Mouse (Mus musculus): Measurements from ENCODE around the gene Tpi1. TPM values are rescaled to one million over a fixed set of nuclear protein-coding genes. Genes with fewer than 3 reads are reported as not detected.
A peak's percentile ranks its signal among the peaks of the same experiment; 100 is the strongest.
"Not testable (repeated sequence)": the region's sequence is repeated elsewhere in the genome, so short reads cannot be mapped to it uniquely, and the experiment has no call there.

Gene Tpi1
- polyA plus RNA-seq, 1 experiment from 2014 or later: 383 TPM

DNA sequence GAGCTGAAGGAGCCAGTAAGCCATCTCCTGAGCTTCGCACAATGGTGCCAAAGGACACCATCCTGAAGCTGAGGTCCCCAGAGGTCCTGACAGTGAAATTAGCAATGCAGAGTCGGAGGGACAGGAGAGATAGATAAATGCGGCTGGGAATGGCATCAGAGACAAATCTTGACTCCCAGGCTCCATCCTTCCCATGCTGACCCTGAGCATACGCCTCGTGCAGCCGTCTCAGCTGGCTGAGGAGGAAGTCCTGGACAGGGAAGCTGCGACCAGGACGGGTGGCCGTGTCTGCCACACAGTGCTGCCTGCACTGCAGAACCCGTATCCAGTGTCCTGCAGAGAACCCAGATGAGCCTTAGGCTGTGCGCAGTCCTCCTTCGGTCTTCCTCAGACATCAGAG is 40.6 kb upstream of the Tpi1 start:
- Histone ChIP-seq H3K27me3 (replicated peaks) (no peaks in the 10 kb centered on the region), H3K4me1 (peaks cover 33% of the 10 kb centered on the region), H3K9me3 (no peaks in the 10 kb centered on the region), H3K9ac (no peak overlapping the region), H3K27ac (no peak overlapping the region), H3K4me2 (no peak overlapping the region), H3K36me3 (replicated peaks) (0 out of 2 replicates have a peak, but pooled peaks cover 4% of the 10 kb centered on the region), H3K4me3 (no peak overlapping the region)
- WGBS: 72% methylated on average over 12 of the region's 12 CpGs
- no peak for ATAC-seq (replicated peaks)

GRCm38 (mm10) chr6:124850535-124850934 is 36.4 kb upstream of the Tpi1 start:
- H3K27me3 ChIP-seq (replicated peaks): no peaks in the 10 kb centered on the region
- H3K27ac ChIP-seq: no peak overlapping the region
- H3K9ac ChIP-seq: no peak overlapping the region
- 60% methylated on average over 8 of the region's 8 CpGs for WGBS
- ATAC-seq (replicated peaks): no peak
- H3K36me3 ChIP-seq (replicated peaks): 0 out of 2 replicates have a peak, but pooled peaks cover 4% of the 10 kb centered on the region
- no peak overlapping the region for H3K4me2 ChIP-seq
- no peaks in the 10 kb centered on the region for H3K9me3 ChIP-seq
- H3K4me3 ChIP-seq: no peak overlapping the region
- peaks cover 10% of the 10 kb centered on the region for H3K4me1 ChIP-seq

DNA sequence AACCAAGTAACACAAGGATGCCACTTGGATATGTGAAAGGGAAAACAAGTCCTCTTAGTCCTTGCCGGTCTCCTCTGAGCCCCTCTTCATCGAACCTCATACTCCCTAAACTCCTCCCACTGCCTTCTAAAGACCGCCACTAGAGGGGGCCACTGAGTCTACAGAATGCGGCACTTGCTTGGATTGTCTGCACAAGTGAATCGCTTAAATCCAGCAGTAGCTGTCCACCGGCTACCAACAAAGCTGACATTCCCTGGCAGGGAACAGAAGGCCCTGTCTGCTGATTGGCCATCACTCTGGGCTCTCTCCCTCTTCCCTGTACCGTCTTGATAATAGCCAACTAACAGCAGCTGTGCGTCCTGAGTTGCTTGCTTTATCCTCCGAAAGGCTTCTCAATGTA is 33.2 kb upstream of the Tpi1 start:
- peak; percentile 86 for ATAC-seq (replicated peaks)
- WGBS: 5% methylated on average over 9 of the region's 9 CpGs
- H3K4me3 ChIP-seq: no peak overlapping the region
- 0 out of 2 replicates have a peak overlapping the region, but pooled peaks have one; percentile 22 for H3K9ac ChIP-seq
- peak overlapping the region; percentile 80 for H3K27ac ChIP-seq
- H3K9me3 ChIP-seq: no peaks in the 10 kb centered on the region
- peaks cover 7% of the 10 kb centered on the region; the same call in 1 of the 2 replicates for H3K36me3 ChIP-seq (replicated peaks)
- H3K4me1 ChIP-seq: peaks cover 6% of the 10 kb centered on the region
- no peaks in the 10 kb centered on the region for H3K27me3 ChIP-seq (replicated peaks)
- H3K4me2 ChIP-seq: peak overlapping the region; percentile 34; the same call in 1 of the 2 replicates

DNA sequence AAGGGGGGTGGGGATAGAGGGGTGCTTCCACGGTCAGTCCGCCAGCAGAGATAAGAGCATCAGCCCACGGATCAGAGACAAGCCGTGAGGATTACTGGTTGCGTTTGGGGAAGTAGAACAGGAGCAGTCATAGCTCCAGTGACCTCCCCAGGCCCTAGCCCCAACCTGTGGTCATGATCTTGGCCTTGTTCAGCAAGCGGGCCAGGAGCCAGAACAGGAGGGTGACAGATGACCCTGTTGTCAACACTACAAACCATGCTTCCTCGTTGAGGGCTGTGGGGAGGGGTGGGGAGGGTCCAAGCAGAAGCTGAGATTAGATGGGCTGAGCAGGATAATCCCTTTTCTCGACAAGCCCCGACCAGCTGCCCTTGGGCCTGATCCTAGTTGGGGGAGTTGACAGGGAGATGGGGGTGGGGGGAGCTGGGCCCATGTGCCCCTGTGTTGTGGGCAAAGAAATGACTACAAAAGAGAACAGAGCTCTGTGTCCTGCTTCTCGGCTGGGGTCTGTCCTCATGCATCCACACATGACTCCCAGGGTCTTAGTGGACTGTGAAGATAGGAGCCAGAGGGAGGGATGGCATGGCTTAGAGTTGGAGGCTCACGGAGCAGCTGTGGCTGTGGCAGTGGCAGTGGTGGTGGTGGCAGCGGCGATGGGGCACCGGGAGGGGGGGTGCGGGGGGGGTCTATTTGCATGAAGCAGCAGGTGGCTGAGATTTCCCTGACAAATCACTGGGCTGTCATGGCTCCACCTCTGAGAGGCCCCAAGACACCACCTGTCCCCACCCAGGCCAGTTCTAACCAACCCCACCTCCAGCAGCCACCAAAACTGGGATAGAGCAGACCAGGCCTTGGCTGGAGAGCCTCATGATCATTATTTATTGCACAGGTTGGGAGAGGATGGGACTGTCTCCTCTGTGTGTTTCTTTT is 26.4 kb upstream of the Tpi1 start, which contains the start of gene Gnb3:
Gene Gnb3, minus strand, starts transcription at position 35 of the 927 bp plus-strand sequence.
- H3K4me3 ChIP-seq: no peak within 1 kb of the TSS
- no peaks in the 10 kb centered on the region for H3K9me3 ChIP-seq
- H3K36me3 ChIP-seq (replicated peaks): peaks cover 6% of the 10 kb centered on the region; the same call in 1 of the 2 replicates
- peak; percentile 40 for ATAC-seq (replicated peaks)
- 15% methylated on average over 15 of the region's 15 CpGs for WGBS
- no peaks in the 10 kb centered on the region for H3K27me3 ChIP-seq (replicated peaks)
- H3K4me2 ChIP-seq: no peak within 1 kb of the TSS
- peak within 1 kb of the TSS; percentile 14; the same call in 1 of the 2 replicates for H3K9ac ChIP-seq
- peak within 1 kb of the TSS; percentile 58 for H3K27ac ChIP-seq
- peaks cover 15% of the 10 kb centered on the region for H3K4me1 ChIP-seq

GRCm38 (mm10) chr6:124839805-124840204 is 25.7 kb upstream of the Tpi1 start:
- Histone ChIP-seq H3K27me3 (replicated peaks) (no peaks in the 10 kb centered on the region), H3K4me3 (no peak overlapping the region), H3K9ac (peak overlapping the region; percentile 14; the same call in 1 of the 2 replicates), H3K27ac (peak overlapping the region; percentile 58), H3K4me1 (peaks cover 15% of the 10 kb centered on the region), H3K9me3 (no peaks in the 10 kb centered on the region), H3K36me3 (replicated peaks) (0 out of 2 replicates have a peak, but pooled peaks cover under 1% of the 10 kb centered on the region), H3K4me2 (no peak overlapping the region)
- ATAC-seq (replicated peaks): peak; percentile 18
- 5% methylated on average over 8 of the region's 8 CpGs for WGBS

DNA sequence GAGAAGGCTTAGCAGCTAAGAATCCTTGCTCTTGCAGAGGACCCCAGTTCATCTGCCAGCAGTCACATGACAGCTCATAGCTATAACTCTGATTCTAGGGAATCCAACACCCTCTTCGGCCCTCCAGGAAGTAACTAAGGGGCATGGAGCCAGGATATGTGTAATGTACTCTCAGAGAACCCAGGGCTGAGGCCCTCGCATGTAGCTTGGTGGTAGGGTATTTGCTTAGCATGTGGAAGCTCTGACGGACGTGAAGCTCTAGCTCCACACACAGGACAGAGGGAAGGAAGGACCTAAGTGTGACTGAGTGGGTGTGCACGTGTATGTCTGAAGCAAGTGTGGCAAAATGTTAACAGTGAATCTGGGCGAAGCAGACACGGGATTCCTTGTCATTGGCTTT is 22.3 kb upstream of the Tpi1 start:
- H3K9ac ChIP-seq: no peak overlapping the region
- H3K27ac ChIP-seq: no peak overlapping the region
- 86% methylated on average over 7 of the region's 7 CpGs for WGBS

DNA sequence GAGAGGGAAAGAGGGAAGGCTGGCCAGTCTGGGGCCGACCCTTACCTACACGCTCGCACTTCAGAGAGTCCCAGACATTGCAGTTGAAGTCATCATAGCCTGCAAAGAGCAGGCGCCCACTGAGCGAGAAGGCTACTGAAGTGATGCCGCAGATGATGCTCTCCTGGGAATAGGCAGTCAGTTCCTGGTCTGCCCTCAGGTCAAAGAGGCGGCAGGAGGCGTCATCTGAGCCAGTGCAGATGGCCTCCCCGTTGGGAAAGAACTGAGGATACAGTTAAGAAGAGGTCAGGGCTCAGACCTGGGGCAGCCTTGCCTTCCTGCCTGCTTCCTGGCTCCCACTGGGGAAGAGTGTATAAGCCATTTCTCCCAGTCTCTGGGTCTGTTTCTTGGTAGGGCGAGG is 21.4 kb upstream of the Tpi1 start:
- no peak overlapping the region for H3K27ac ChIP-seq
- H3K36me3 ChIP-seq (replicated peaks): no peaks in the 10 kb centered on the region
- H3K9me3 ChIP-seq: no peaks in the 10 kb centered on the region
- H3K27me3 ChIP-seq (replicated peaks): no peaks in the 10 kb centered on the region
- H3K4me2 ChIP-seq: no peak overlapping the region
- H3K4me3 ChIP-seq: no peak overlapping the region
- WGBS: 70% methylated on average over 10 of the region's 10 CpGs
- no peak overlapping the region for H3K9ac ChIP-seq
- peaks cover 17% of the 10 kb centered on the region for H3K4me1 ChIP-seq
- ATAC-seq (replicated peaks): no peak

More for the DNA sequence above, 22.3 kb upstream of the Tpi1 start:
- Histone ChIP-seq H3K4me1 (peaks cover 15% of the 10 kb centered on the region), H3K4me2 (no peak overlapping the region), H3K36me3 (replicated peaks) (no peaks in the 10 kb centered on the region), H3K4me3 (no peak overlapping the region), H3K27me3 (replicated peaks) (no peaks in the 10 kb centered on the region), H3K9me3 (no peaks in the 10 kb centered on the region)
- ATAC-seq (replicated peaks): no peak

- Histone ChIP-seq H3K27ac (no peak overlapping the region), H3K36me3 (replicated peaks) (no peaks in the 10 kb centered on the region), H3K4me1 (peaks cover 13% of the 10 kb centered on the region), H3K27me3 (replicated peaks) (no peaks in the 10 kb centered on the region), H3K9ac (no peak overlapping the region), H3K4me2 (no peak overlapping the region), H3K9me3 (no peaks in the 10 kb centered on the region), H3K4me3 (no peak overlapping the region)
- 81% methylated on average over 6 of the region's 6 CpGs for WGBS
- no peak for ATAC-seq (replicated peaks)
These were observed 20.5 kb upstream of the Tpi1 start for GRCm38 (mm10) chr6:124834512-124835081.

GRCm38 (mm10) chr6:124831649-124832048 is 17.6 kb upstream of the Tpi1 start:
- H3K4me3 ChIP-seq: no peak overlapping the region
- H3K27me3 ChIP-seq (replicated peaks): no peaks in the 10 kb centered on the region
- no peak overlapping the region for H3K9ac ChIP-seq
- H3K27ac ChIP-seq: no peak overlapping the region
- no peak for ATAC-seq (replicated peaks)
- no peaks in the 10 kb centered on the region for H3K36me3 ChIP-seq (replicated peaks)
- H3K4me2 ChIP-seq: no peak overlapping the region
- no peaks in the 10 kb centered on the region for H3K9me3 ChIP-seq
- H3K4me1 ChIP-seq: peaks cover 20% of the 10 kb centered on the region
- 96% methylated on average over 8 of the region's 8 CpGs for WGBS

DNA sequence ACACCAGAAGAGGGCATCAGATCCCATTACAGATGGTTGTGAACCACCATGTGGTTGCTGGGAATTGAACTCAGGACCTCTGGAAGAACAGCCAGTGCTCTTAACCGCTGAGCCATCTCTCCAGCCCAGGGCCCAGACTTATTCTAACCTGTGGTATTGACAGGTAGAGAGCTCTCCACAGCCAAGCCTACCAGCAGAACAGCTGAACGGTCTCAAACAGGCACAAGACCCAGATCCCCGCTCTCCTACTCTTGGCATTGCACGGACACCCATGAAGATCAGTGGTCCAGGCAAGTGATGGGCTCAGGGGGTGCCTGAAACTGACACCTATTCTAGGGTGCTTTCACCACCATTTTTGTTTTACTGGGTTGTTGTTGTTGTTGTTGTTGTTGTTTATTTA is 17.1 kb upstream of the Tpi1 start:
- 95% methylated on average over 4 of the region's 4 CpGs for WGBS
- H3K27ac ChIP-seq; H3K9ac ChIP-seq; ATAC-seq (replicated peaks); H3K27me3 ChIP-seq (replicated peaks); H3K9me3 ChIP-seq; H3K36me3 ChIP-seq (replicated peaks); H3K4me2 ChIP-seq; H3K4me3 ChIP-seq: not testable (repeated sequence)
- peaks cover 20% of the 10 kb centered on the region for H3K4me1 ChIP-seq

DNA sequence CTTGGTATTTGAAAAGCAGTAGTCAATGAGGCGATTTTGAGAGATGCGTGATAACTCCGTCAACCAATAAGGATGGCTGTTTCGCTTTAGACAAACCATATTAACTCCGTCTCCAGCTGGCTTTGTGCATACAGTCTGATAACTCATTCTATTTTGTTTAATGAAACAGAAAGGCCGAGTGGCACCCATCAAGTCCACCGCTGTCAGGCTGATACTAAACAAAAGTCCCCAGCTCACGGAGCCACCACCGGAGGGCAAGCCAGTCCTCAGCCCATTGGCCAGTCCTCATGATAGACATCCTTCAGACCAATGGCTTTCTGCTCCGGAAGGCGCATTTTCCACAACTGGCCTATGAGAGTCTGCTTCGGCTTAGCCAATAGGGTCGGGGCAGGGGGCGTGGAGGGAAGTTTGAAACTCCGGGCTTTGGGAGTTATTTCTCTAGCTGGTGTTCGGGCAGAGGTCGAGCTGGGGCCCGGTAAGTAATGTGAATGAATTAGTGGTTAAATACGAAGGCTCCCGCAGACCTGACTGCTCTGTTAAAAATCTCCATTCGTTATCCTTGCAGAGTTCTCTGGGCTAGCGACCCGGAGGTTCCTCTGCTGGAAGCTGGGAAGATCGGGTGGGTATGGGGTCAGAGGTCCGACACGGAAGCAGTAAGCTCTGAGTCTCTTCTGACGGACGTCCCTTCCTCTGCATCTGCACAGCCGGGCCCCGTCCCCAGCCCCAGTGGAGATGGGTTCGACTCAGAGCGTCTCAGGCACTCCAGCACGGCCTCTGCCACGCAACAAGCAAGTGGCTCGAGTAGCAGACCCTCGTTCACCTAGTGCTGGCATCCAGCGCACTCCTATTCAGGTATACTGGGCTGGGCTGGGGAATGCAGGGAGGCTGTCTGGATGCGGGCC is 16.0 kb upstream of the Tpi1 start:
- no peaks in the 10 kb centered on the region for H3K9me3 ChIP-seq
- H3K4me1 ChIP-seq: peaks cover 20% of the 10 kb centered on the region
- H3K27me3 ChIP-seq (replicated peaks): no peaks in the 10 kb centered on the region
- peak overlapping the region; percentile 56 for H3K4me3 ChIP-seq
- H3K36me3 ChIP-seq (replicated peaks): peaks cover 12% of the 10 kb centered on the region
- peak overlapping the region; percentile 59 for H3K9ac ChIP-seq
- peak; percentile 92 for ATAC-seq (replicated peaks)
- peak overlapping the region; percentile 90 for H3K27ac ChIP-seq
- WGBS: under 1% methylated on average over 38 of the region's 38 CpGs
- H3K4me2 ChIP-seq: peak overlapping the region; percentile 69

All from midbrain, embryonic 15.5 days (tissue).